Mouse (Mus musculus) spleen, adult 10 weeks (tissue): ENCODE results near the gene Gm10220. TPM values are rescaled to one million over a fixed set of nuclear protein-coding genes. Genes with fewer than 3 reads are reported as not detected.

ENCODE experiments used
- polyA plus RNA-seq: library from polyadenylated mRNA; stranded (reverse); fragments of 350-450 nt; fragmentation: Illumina TruSeq; extraction: RNeasy Lipid Tissue Mini Kit (QIAGEN cat#74804); gene quantifications from one replicate; pipeline ENCODE4 v1.2.3, GENCODE M21; 2015; ENCODE audit warnings: low replicate concordance; ENCODE audit not compliant: insufficient read depth

Gene Gm10220
- polyA plus RNA-seq: not detected

DNA sequence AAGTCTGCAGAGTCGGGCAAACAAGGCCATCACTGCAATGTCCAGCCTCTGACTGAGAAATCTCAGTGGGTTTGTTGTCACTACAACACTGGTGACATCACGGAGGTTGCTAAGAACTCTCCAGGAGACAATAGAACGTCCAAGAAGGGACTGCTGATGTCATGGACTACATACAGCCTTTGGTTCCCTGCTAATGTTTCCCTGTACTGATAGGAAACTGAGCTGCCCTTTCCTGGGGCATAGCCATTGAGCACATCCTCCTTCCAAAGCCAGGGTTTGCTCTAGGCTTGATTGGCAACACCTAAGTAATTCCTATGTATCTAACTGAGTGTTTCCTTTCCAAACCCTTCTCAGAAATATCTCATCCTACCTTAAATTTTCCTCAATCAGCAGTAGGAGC, at the start of gene Gm10220:
Gene Gm10220, minus strand, starts transcription at position 101 of the 400 bp plus-strand sequence.

GRCm38 (mm10) chr5:26105262-26105661, 16.0 kb downstream of the Gm10220 start, which contains the start of gene 5031410I06Rik:
Gene 5031410I06Rik (minus strand): TSS chr5:26105362.

DNA sequence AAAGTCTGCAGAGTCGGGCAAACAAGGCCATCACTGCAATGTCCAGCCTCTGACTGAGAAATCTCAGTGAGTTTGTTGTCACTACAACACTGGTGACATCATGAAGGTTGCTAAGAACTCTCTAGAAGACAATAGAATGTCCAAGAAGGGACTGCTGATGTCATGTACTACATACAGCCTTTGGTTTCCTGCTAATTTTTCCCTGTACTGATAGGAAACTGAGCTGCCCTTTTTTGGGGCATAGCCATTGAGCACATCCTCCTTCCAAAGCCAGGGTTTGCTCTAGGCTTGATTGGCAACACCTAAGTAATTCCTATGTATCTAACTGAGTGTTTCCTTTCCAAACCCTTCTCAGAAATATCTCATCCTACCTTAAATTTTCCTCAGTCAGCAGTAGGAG, 32.0 kb downstream of the Gm10220 start, which contains the start of gene Gm10471:
Gene Gm10471, minus strand, starts transcription at position 101 of the 400 bp plus-strand sequence.

Other genes starting within 250 kb of the Gm10220 start
- gene Gm21663, start 179.0 kb downstream of the Gm10220 start, polyA plus RNA-seq: not detected
- gene Gm21671, start 167.0 kb downstream of the Gm10220 start, polyA plus RNA-seq: not detected
- not detected for gene Gm21680, start 148.8 kb downstream of the Gm10220 start, polyA plus RNA-seq
- not detected for gene Gm21698, start 132.8 kb downstream of the Gm10220 start, polyA plus RNA-seq
- gene Gm1979, start 116.6 kb downstream of the Gm10220 start, polyA plus RNA-seq: not detected
- gene Gm5862, start 98.5 kb downstream of the Gm10220 start, polyA plus RNA-seq: not detected
- gene Speer4a, start 81.9 kb downstream of the Gm10220 start, polyA plus RNA-seq: not detected
- not detected for gene Gm7347, start 62.8 kb downstream of the Gm10220 start, polyA plus RNA-seq
- gene Gm10471, start 32.1 kb downstream of the Gm10220 start, polyA plus RNA-seq: not detected
- not detected for gene 5031410I06Rik, start 16.1 kb downstream of the Gm10220 start, polyA plus RNA-seq
- gene Gm7361, start 136.3 kb upstream of the Gm10220 start, polyA plus RNA-seq: not detected